Mouse (Mus musculus) liver, embryonic 14.5 days (tissue): ENCODE data around the gene Ccr6. TPM values are rescaled to one million over a fixed set of nuclear protein-coding genes. Genes with fewer than 3 reads are reported as not detected.

Experiments used
- ATAC-seq: fragments of 200-750 bp; cut with Nextera tagmentation; 2 replicates; pipeline ENCODE4 v1.8.0; 2017; ENCODE audit warnings: moderate number of reproducible peaks, mild to moderate bottlenecking, moderate library complexity; ENCODE audit not compliant: insufficient read depth
- DNase-seq, 3 experiments: peaks; one replicate each; pipeline ENCODE4 v3.0.0-alpha.2; 2012 to 2013; ENCODE audit warnings: low read depth in 3 of 3, low spot score in 3 of 3
- H3K27ac ChIP-seq: fragments of 300-500 bp; sonication (generic); 2 replicates; pipeline ENCODE4 v1.5.1; 2014; ENCODE audit warnings: moderate library complexity, mild to moderate bottlenecking, control low read depth, inconsistent platforms
- H3K27me3 ChIP-seq: fragments of 300-500 bp; sonication (generic); 2 replicates; pipeline ENCODE4 v1.6.1; 2014; ENCODE audit warnings: mild to moderate bottlenecking, low read length, moderate library complexity; ENCODE audit not compliant: control insufficient read depth, insufficient read depth
- H3K36me3 ChIP-seq: fragments of 300-500 bp; sonication (generic); replicated peaks from 2 replicates; pipeline ENCODE4 v1.6.1; 2014; ENCODE audit warnings: low read depth; ENCODE audit not compliant: control insufficient read depth, insufficient read depth
- H3K4me1 ChIP-seq, 2 experiments: fragments of 200-500 bp in 1 of 2; fragments of 300-500 bp in 1 of 2; sonication (generic) in 1 of 2; replicated peaks; 2 replicates each; pipeline ENCODE4 v1.6.1; 2012 to 2014; ENCODE audit warnings: antibody characterized with exemption in 1 of 2, inconsistent platforms in 1 of 2, low read length in 1 of 2; ENCODE audit not compliant: control insufficient read depth in 2 of 2, insufficient read depth in 2 of 2
- H3K4me2 ChIP-seq: fragments of 300-500 bp; sonication (generic); 2 replicates; pipeline ENCODE4 v1.6.1; 2014; ENCODE audit warnings: low read depth, mild to moderate bottlenecking, control low read depth, moderate library complexity
- H3K4me3 ChIP-seq, 2 experiments: fragments of 200-500 bp in 1 of 2; fragments of 300-500 bp in 1 of 2; sonication (generic) in 1 of 2; 2 replicates each; pipeline ENCODE4 v1.5.1; 2012 to 2014; ENCODE audit warnings: low read depth in 2 of 2, low read length in 2 of 2, mild to moderate bottlenecking in 2 of 2, control low read depth in 1 of 2, inconsistent platforms in 1 of 2, moderate library complexity in 1 of 2; ENCODE audit not compliant: insufficient read depth in 1 of 2
- H3K9ac ChIP-seq: fragments of 300-500 bp; sonication (generic); replicated peaks from 2 replicates; pipeline ENCODE4 v1.6.1; 2014; ENCODE audit warnings: mild to moderate bottlenecking, control low read depth, moderate library complexity
- H3K9me3 ChIP-seq: fragments of 300-500 bp; sonication (generic); 2 replicates; pipeline ENCODE4 v1.6.1; 2016; ENCODE audit warnings: low read length, mixed read lengths; ENCODE audit not compliant: control insufficient read depth
- CTCF ChIP-seq: IDR thresholded peaks from 2 replicates; pipeline ENCODE4 v1.5.1; 2016; ENCODE audit warnings: antibody characterized with exemption, low read depth, control low read depth
- EP300 ChIP-seq: IDR thresholded peaks from 2 replicates; pipeline ENCODE4 v1.6.1; 2016; ENCODE audit warnings: antibody characterized with exemption, low read depth
- WGBS: fragments of 180-500 bp; shearing (Covaris S2); extraction: QIAGEN DNeasy Blood & Tissue Kit; methylation state at CpG from one replicate; pipeline ENCODE4 v1.1.7; 2014; ENCODE audit not compliant: insufficient replicate concordance; 5-methylcytosine and 5-hydroxymethylcytosine counted together
- polyA plus RNA-seq, 2 experiments: library from polyadenylated mRNA; depleted of rRNA in 1 of 2; stranded (reverse) in 1 of 2; unstranded in 1 of 2; fragments of >200 nt; fragmentation: Nextera tagmentation in 1 of 2; extraction: Ambion mirVana in 1 of 2; gene quantifications; 2 replicates each; pipeline versions ENCODE4 v1.2.1 to v1.2.3; 2012 to 2014

The Ccr6 gene
- polyA plus RNA-seq, 2 experiments, result 0.04 TPM; not detected in 1

DNA sequence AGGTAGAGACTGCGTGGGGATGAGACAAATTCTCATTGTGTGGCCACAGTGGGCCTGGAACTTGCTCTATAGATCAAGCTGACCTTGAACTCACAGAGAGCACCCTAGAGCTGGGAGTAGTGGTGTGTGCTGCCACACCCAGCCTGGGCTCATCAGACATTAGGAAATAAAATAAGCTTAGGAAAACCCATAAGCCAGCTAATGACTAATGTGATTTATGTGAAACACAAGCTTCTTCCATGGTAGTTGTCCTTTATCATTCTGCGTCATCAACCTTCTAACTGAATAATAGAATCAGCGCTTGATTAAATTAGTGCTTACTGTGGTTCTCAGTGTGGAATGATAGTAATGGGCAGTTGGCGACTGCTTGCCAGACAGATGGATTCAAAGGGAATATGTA, 51.1 kb downstream of the Ccr6 start:
- H3K27me3 ChIP-seq, result no peaks in the 10 kb centered on the region
- no peak for DNase-seq
- H3K36me3 ChIP-seq, result no peaks in the 10 kb centered on the region
- no peak overlapping the region for H3K4me2 ChIP-seq
- no peak overlapping the region for H3K9ac ChIP-seq
- peaks cover 6 to 7% of the 10 kb centered on the region in 2 experiments for H3K4me1 ChIP-seq
- no peaks in the 10 kb centered on the region for H3K9me3 ChIP-seq
- no peak overlapping the region for H3K4me3 ChIP-seq
- no peak for TF ChIP-seq EP300
- no peak for TF ChIP-seq CTCF
- no peak overlapping the region for H3K27ac ChIP-seq
- WGBS, result 75% methylated on average over 4 of the region's 4 CpGs
- no peak for ATAC-seq

GRCm38 (mm10) chr17:8289993-8290679, 54.3 kb downstream of the Ccr6 start:
- WGBS, result 82% methylated on average over 3 of the region's 3 CpGs
- H3K27ac ChIP-seq, result no peak overlapping the region
- TF ChIP-seq CTCF (no peak), EP300 (no peak)
- H3K4me1 ChIP-seq, result peaks cover 3% of the 10 kb centered on the region in 2 experiments
- DNase-seq, result no peak
- no peaks in the 10 kb centered on the region for H3K36me3 ChIP-seq
- no peak overlapping the region for H3K4me2 ChIP-seq
- no peak for ATAC-seq
- no peak overlapping the region for H3K9ac ChIP-seq
- H3K4me3 ChIP-seq, result no peak overlapping the region
- H3K27me3 ChIP-seq, result no peaks in the 10 kb centered on the region
- H3K9me3 ChIP-seq, result no peaks in the 10 kb centered on the region

GRCm38 (mm10) chr17:8290736-8291135, 54.9 kb downstream of the Ccr6 start:
- DNase-seq, result no peak
- Histone ChIP-seq H3K4me3 (no peak overlapping the region), H3K4me1 (no peaks in the 10 kb centered on the region), H3K9ac (no peak overlapping the region), H3K9me3 (no peaks in the 10 kb centered on the region), H3K4me2 (no peak overlapping the region), H3K27ac (no peak overlapping the region), H3K27me3 (no peaks in the 10 kb centered on the region), H3K36me3 (no peaks in the 10 kb centered on the region)
- no peak for ATAC-seq
- TF ChIP-seq CTCF, result no peak

DNA sequence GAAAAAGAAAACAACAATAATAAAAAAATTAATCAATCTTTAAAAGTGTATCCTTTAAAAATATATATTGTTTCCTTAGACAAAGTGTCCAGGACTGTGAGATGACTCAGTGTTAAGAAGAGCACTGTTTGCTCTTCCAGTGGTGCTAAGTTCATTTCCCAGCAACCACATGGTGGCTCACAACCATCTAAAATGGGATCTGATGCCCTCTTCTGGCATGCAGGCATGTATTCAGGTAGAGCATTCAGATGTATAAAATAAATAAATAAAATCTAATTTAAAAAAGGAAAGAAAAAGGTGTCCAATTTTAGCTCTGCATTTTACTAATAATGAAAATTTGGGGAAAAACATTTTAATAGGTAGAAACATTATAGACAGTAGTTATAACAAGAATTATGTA, 60.0 kb downstream of the Ccr6 start:
- no peaks in the 10 kb centered on the region for H3K9me3 ChIP-seq
- DNase-seq, result no peak

DNA sequence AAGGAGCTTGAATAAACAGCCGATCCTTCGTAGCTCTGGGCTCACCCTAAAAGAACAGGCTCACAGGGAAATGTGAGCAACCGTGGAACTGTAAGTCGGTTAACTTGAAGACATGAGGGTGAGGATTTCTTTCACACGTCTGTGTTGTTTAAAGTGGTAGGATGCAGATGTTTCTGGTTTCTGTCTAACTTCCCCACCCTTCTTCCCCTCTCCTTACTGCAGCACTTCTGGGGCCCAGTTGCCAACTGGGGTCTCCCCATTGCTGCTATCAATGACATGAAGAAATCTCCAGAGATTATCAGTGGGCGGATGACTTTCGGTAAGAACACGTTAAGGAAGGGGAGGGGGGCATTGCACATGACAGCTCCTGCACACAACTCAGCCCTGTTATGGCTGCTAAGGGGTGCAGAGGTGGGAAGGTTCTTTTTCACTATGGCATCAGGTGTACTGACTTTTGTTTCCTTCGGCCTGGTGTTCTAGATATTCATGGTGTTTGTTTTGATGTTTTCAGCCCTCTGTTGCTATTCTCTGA, 60.5 kb downstream of the Ccr6 start:
- H3K27ac ChIP-seq, result no peak overlapping the region
- no peak overlapping the region for H3K4me2 ChIP-seq
- H3K9me3 ChIP-seq, result no peaks in the 10 kb centered on the region
- ATAC-seq (no peak), DNase-seq (no peak)
- TF ChIP-seq EP300, result no peak
- no peak for TF ChIP-seq CTCF
- H3K4me1 ChIP-seq, result no peaks in the 10 kb centered on the region
- WGBS, result 65% methylated on average over 9 of the region's 9 CpGs
- no peak overlapping the region for H3K4me3 ChIP-seq
- H3K9ac ChIP-seq, result no peak overlapping the region
- no peaks in the 10 kb centered on the region for H3K36me3 ChIP-seq
- no peaks in the 10 kb centered on the region for H3K27me3 ChIP-seq

More for the DNA sequence above, 60.0 kb downstream of the Ccr6 start:
- no peak overlapping the region for H3K27ac ChIP-seq
- 0 out of 2 replicates have a peak, but pooled peaks have one; percentile 22 for TF ChIP-seq CTCF
- TF ChIP-seq EP300, result no peak
- H3K9ac ChIP-seq, result no peak overlapping the region
- no peak overlapping the region for H3K4me2 ChIP-seq
- no peaks in the 10 kb centered on the region for H3K4me1 ChIP-seq
- H3K4me3 ChIP-seq, result no peak overlapping the region
- H3K36me3 ChIP-seq, result no peaks in the 10 kb centered on the region
- ATAC-seq, result no peak
- no peaks in the 10 kb centered on the region for H3K27me3 ChIP-seq
